Mouse (Mus musculus) lung, postnatal 4 days (tissue): ENCODE measurements around the gene Naip2.
"Not testable (repeated sequence)": the region's sequence is repeated elsewhere in the genome, so short reads cannot be mapped to it uniquely, and the experiment has no call there.

Experiments
- DNase-seq, 2 experiments: peaks; one replicate each; pipeline ENCODE4 v3.0.0; 2021

The Naip2 gene

GRCm38 (mm10) chr13:100201659-100202333 lies at the start of gene Naip2:
Naip2 (minus strand) TSS chr13:100202092.
- peak in 1 of 2 experiments; percentile 21 for DNase-seq

- DNase-seq: peak in 1 of 2 experiments; percentile 13
Measured at GRCm38 (mm10) chr13:100246896-100247519, 45.1 kb upstream of the Naip2 start.

GRCm38 (mm10) chr13:100246223-100246622 lies 44.3 kb upstream of the Naip2 start, which contains the start of gene Naip5:
Naip5 (minus strand) TSS chr13:100246323.
- DNase-seq: not testable (repeated sequence)

GRCm38 (mm10) chr13:100243702-100244101 lies 41.8 kb upstream of the Naip2 start:
- no peak for DNase-seq

GRCm38 (mm10) chr13:100213683-100214082 lies 11.8 kb upstream of the Naip2 start:
- DNase-seq: not testable (repeated sequence)

GRCm38 (mm10) chr13:100210540-100210939 lies 8.6 kb upstream of the Naip2 start:
- DNase-seq: peak; percentile 36 to 62

GRCm38 (mm10) chr13:100203319-100203718 lies 1.4 kb upstream of the Naip2 start:
- no peak for DNase-seq

GRCm38 (mm10) chr13:100200778-100201177 lies 1.1 kb downstream of the Naip2 start:
- DNase-seq: no peak

GRCm38 (mm10) chr13:100195421-100195820 lies 6.5 kb downstream of the Naip2 start:
- DNase-seq: no peak

GRCm38 (mm10) chr13:100183111-100183510 lies 18.8 kb downstream of the Naip2 start:
- peak in 1 of 2 experiments; percentile 17 for DNase-seq

GRCm38 (mm10) chr13:100174360-100174759 lies 27.5 kb downstream of the Naip2 start:
- DNase-seq: not testable (repeated sequence)

GRCm38 (mm10) chr13:100166378-100166777 lies 35.5 kb downstream of the Naip2 start:
- not testable (repeated sequence) for DNase-seq

GRCm38 (mm10) chr13:100162467-100162866 lies 39.4 kb downstream of the Naip2 start:
- DNase-seq: not testable (repeated sequence)

GRCm38 (mm10) chr13:100161171-100161870 lies 40.6 kb downstream of the Naip2 start:
- not testable (repeated sequence) for DNase-seq

GRCm38 (mm10) chr13:100156624-100157023 lies 45.3 kb downstream of the Naip2 start:
- no peak for DNase-seq

- peak in 1 of 2 experiments; percentile 60 for DNase-seq
Measured at GRCm38 (mm10) chr13:100152659-100153058, 49.2 kb downstream of the Naip2 start.

GRCm38 (mm10) chr13:100141646-100142314 lies 60.1 kb downstream of the Naip2 start:
- DNase-seq: no peak

GRCm38 (mm10) chr13:100125258-100125643 lies 76.6 kb downstream of the Naip2 start:
- no peak for DNase-seq

GRCm38 (mm10) chr13:100124423-100125257 lies 77.3 kb downstream of the Naip2 start, which contains the start of gene Smn1:
Smn1 (plus strand) TSS chr13:100124852.
- DNase-seq: peak; percentile 92 to 94

- no peak for DNase-seq
Measured at GRCm38 (mm10) chr13:100123970-100124369, 77.9 kb downstream of the Naip2 start.

GRCm38 (mm10) chr13:100112218-100112972 lies 89.5 kb downstream of the Naip2 start:
- no peak for DNase-seq
